In genomic region chr5:4788484-4788883, GRCm38 (mm10) we compare ENCODE assay signal across 28 mouse cellular contexts. TPM values are rescaled to one million over a fixed set of nuclear protein-coding genes. Genes with fewer than 3 reads are reported as not detected.
"Had no signal": no experiment of that assay in that cellular context is flagged by ENCODE, and none has a peak within 500 bp of the region (broad histone marks: within the 10 kb centered on the region; RNA-seq: fewer than 3 reads in every experiment).

No protein-coding gene starts in this region.

- H3K4me2 ChIP-seq: heart, embryonic 12.5 days; hindbrain, embryonic 12.5 days; hindbrain, embryonic 14.5 days; intestine, embryonic 15.5 days; kidney, embryonic 15.5 days; limb, embryonic 12.5 days; liver, embryonic 11.5 days; liver, embryonic 13.5 days had no signal

- H3K27me3 ChIP-seq: heart, embryonic 12.5 days; hindbrain, embryonic 12.5 days; intestine, embryonic 15.5 days; kidney, embryonic 15.5 days; limb, embryonic 12.5 days; liver, embryonic 13.5 days had no signal

- DNase-seq: gastrocnemius, postnatal 14 days; gastrocnemius, postnatal 36 days; heart, adult 11 months; heart, adult 2 months; heart, postnatal 10 days; heart, postnatal 4 days; kidney, adult 18-20 months; kidney, adult 9 months; kidney, postnatal 14 days; kidney, postnatal 36 days; layer of hippocampus, adult 9-11 months; layer of hippocampus, postnatal 36 days; liver; liver, embryonic 13.5 days had no signal

- H3K9ac ChIP-seq: heart, embryonic 12.5 days; hindbrain, embryonic 12.5 days; hindbrain, embryonic 14.5 days; intestine, embryonic 15.5 days; kidney, embryonic 15.5 days; limb, embryonic 12.5 days; liver, embryonic 13.5 days had no signal

- H3K9me3 ChIP-seq: heart, embryonic 10.5 days; heart, embryonic 12.5 days; hindbrain, embryonic 10.5 days; hindbrain, embryonic 12.5 days; intestine, embryonic 15.5 days; kidney, embryonic 15.5 days; limb, embryonic 10.5 days; liver, embryonic 13.5 days had no signal

- H3K27ac ChIP-seq: heart, adult 2 months; heart, embryonic 10.5 days; hindbrain, embryonic 10.5 days; hindbrain, embryonic 12.5 days; hindbrain, embryonic 14.5 days; intestine, embryonic 15.5 days; kidney, embryonic 15.5 days; kidney, postnatal 0 days; limb, embryonic 10.5 days; limb, embryonic 12.5 days; liver, embryonic 13.5 days had no signal

- ATAC-seq: hindbrain, embryonic 16.5 days; inflammation-experienced regulatory T-cells, adult 6 months; intestine, embryonic 15.5 days; intestine, postnatal 0 days had no signal

- H3K4me3 ChIP-seq: heart, adult 2 months; heart, embryonic 10.5 days; heart, embryonic 12.5 days; hindbrain, embryonic 10.5 days; hindbrain, embryonic 12.5 days; intestine, embryonic 15.5 days; kidney, embryonic 15.5 days; limb, embryonic 10.5 days; limb, embryonic 12.5 days; liver, embryonic 13.5 days had no signal

- H3K4me1 ChIP-seq: intestine, embryonic 15.5 days; kidney, embryonic 15.5 days; limb, embryonic 10.5 days; limb, embryonic 12.5 days; liver, embryonic 13.5 days had no signal

- H3K36me3 ChIP-seq: heart, embryonic 10.5 days; heart, embryonic 12.5 days; hindbrain, embryonic 10.5 days; hindbrain, embryonic 12.5 days; intestine, embryonic 15.5 days; kidney, embryonic 15.5 days; limb, embryonic 10.5 days; limb, embryonic 12.5 days; liver, embryonic 13.5 days had no signal

RNA-seq across cellular contexts. Expression of gene Fzd1, which starts 30.6 kb away (rescaled TPM):
- polyA plus RNA-seq: inflammation-experienced regulatory T-cells, adult 6 months had no signal
